Mouse (Mus musculus) large intestine, adult 2 months (tissue): Measurements from ENCODE around the gene Tbc1d30. TPM values are rescaled to one million over a fixed set of nuclear protein-coding genes. Genes with fewer than 3 reads are reported as not detected.

Source experiments
- DNase-seq: peaks from one replicate; pipeline ENCODE4 v3.0.0-alpha.2; 2012; ENCODE audit warnings: low read depth, low spot score
- WGBS: fragments of 180-500 bp; shearing (Covaris S2); methylation state at CpG from one replicate; pipeline ENCODE4 v1.1.7; 2018; 5-methylcytosine and 5-hydroxymethylcytosine counted together
- polyA plus RNA-seq: library from polyadenylated mRNA; depleted of rRNA; stranded (reverse); fragments of >200 nt; gene quantifications from 2 replicates; pipeline ENCODE4 v1.2.3, GENCODE M21; 2012; rRNA removed

The Tbc1d30 gene
- polyA plus RNA-seq, 1 experiment, result 3.5 TPM

DNA sequence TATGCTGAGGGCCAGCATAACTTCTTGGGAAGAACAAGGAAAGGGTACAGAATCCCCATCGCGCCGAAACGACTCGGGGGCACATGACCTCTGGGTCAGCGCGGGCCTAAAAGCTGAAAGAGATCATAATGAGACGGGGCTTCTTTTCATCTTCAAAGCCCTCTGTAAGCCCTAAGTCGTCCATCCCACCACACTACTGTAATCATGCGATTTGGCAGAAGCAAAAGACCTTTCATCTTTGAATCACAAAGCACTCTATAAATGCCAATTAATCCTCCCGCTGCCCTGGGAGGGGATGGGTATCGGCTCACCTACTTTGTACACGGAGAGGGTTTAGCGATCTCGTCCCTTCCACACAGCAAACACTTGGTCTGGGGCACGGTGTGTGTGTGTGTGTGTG lies 112.5 kb downstream of the Tbc1d30 start:
- WGBS, result 82% methylated on average over 16 of the region's 16 CpGs

DNA sequence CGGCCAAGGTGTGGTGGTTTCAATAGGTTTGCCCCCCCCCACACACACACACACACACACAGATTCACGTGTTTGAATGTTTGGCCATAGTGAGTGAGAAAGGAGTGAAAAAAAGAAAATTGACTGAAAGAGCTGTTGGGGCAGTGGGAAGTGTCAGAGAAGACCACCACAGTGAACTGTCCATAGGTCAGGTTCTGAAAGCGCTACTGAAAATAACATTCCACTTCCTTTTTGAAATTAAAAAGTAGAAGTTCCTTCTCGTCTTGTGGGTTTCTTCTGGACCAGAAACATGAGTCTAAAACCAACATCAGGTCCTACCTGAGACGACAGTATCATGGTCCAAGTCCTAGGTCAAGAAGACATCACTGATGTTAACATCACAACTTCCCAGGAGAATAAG lies 113.7 kb downstream of the Tbc1d30 start:
- DNase-seq, result no peak
- WGBS, result 83% methylated on average over 5 of the region's 5 CpGs

More for the DNA sequence above, 112.5 kb downstream of the Tbc1d30 start:
- DNase-seq, result no peak

DNA sequence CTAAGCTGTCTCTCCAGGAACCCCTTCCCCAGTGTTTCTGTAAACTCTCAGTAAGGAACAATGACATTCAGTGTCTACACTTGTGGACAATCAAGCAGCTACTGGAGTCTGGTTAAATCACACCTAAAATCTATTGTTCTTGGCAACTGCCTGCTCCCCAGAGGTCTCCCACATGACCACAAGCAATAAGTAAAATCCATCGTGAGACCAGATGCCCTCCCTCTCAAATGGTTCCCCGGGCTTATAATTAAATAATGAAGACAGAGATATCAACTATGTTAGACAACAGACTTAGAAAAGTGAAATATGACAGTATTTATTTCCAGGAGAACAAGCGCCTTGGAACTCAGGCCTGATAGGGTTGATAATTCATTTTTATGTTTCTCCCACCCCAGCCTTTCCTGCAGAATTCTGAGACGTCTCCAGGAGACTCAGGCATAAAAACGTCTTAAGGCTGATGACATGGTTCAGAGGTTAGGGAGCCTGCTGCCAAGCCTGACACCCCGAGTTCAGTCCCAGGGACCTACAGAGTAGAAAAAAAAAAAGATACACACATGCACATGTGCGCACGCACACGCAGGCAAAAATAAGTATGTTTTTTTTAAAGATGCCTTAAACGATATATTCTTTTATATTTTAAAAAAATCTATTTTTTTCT lies 115.8 kb downstream of the Tbc1d30 start:
- 74% methylated on average over 10 of the region's 10 CpGs for WGBS
- no peak for DNase-seq

DNA sequence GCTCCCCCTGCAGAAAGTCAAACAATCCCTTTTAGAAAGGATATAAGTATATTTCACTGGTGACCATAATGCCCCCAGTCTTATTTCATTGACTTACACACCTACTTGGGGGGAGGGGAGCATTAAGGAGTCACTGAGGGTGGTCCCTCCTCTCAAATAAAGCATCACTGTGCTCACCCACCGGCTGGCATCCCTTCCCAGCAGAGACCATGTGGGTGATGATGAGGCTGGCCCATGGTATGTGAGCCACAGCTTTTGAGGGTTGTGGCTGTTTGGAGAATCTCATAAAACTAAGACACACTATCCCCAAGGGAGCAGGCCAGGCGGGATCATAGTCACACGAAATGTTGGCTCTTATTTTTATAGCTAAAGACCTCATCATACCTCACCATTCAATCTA lies 116.6 kb downstream of the Tbc1d30 start:
- DNase-seq, result no peak
- WGBS, result 63% methylated on average over 3 of the region's 3 CpGs

DNA sequence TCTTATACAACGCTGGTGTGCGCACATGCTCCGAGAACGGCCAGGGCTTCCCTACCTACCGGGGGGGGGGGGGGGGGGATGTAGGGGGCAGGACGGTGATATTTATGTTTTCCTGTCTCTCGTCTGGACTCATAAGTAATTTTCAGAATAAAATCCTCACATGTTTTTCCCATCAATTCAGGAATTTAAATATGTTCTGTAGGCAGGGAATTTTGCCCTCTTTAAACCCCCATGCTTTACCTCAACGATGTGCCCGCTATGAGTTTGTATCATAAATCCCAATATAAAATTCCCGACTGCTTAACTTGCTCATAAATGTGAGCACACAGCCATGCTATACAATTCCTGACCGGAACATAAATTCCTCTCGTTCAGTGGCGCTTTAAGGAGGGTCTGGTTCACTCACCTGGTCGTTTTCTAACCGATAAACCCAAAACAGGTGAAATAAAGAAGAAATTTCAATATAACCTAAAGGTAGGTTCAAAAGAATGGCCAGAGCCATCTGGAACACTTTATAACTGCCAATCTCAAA lies 122.6 kb downstream of the Tbc1d30 start:
- DNase-seq, result no peak
- 68% methylated on average over 15 of the region's 15 CpGs for WGBS

DNA sequence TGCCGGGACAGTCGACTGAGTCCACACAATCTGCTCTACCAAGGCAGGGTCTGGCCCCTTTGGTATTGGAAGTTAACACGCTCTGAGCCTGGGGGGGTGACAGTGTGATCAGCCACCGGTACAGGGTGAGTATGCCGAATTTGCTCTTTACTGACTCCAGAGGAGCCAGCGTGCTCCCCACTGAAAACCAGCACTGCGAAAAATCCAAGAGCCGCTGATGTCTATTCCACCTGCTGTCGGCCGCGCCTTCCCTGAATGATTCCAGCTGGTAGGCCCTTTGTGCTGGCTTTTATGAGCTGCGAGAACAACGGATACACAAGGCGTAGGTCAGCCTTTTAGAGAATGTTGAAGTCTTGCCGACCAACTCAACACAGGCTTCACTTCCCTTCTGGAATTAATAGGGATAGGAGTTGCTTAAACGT lies 123.1 kb downstream of the Tbc1d30 start:
- 30% methylated on average over 16 of the region's 16 CpGs for WGBS

DNA sequence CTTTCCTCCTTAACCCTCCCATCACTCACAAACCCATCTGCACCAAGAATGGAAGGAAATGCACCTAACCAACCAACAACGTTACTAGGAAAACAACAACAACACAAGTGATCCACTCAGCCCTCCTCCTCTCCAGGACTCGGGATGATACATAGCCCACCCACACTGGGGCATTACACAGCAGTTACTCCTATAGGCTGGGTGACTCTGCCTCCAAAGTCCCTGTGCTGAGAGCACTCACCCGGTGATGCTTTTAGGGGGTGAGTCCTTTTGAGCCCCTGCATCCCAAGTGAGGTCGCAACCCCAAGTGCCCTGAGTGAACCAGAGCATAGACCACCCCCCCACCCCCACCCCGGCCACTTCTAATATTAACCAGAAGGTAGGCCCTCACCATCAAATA lies 123.7 kb downstream of the Tbc1d30 start:
- DNase-seq, result no peak
- WGBS, result 69% methylated on average over 5 of the region's 5 CpGs

More for the DNA sequence above, 123.1 kb downstream of the Tbc1d30 start:
- DNase-seq, result no peak

DNA sequence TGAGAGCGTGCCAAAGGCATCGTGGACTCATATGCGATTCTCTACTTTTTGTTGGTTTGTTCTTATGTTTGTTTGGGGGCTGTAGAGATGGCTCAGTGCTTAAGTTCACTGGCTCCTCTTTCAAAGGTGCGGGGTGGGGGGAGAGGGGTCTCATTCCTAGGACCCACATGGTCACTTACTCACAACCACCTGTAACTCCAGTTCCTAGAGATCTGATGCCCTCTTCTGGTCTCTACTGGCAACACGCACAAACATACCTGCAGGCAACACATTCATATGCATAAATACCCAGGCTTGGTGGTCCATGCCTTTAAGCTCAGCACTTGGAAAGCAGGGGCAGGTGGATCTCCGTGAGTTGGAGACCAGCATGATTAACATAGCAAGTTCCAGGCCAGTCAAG lies 125.4 kb downstream of the Tbc1d30 start:
- DNase-seq, result no peak
- 83% methylated on average over 6 of the region's 6 CpGs for WGBS

DNA sequence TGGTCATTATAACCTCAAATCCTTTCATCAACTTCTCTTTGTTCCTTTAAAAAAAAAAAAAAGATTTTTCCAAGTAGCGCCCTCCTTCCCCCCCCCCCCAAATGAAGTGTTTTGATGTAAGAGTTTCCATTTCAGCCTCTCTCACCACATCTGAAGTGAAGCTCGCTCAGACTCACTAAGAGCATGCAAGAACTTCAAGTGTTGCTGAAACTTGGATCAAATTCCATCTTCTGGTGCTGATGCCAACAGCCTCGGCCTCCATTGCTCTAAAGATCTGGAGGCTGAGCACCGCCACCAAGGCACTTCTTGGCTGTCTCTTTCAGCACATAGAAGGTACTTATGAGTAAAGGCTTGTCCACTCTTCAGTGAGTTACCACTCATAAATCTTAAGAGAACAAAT lies 128.2 kb downstream of the Tbc1d30 start:
- 80% methylated on average over 4 of the region's 4 CpGs for WGBS
- DNase-seq, result no peak

DNA sequence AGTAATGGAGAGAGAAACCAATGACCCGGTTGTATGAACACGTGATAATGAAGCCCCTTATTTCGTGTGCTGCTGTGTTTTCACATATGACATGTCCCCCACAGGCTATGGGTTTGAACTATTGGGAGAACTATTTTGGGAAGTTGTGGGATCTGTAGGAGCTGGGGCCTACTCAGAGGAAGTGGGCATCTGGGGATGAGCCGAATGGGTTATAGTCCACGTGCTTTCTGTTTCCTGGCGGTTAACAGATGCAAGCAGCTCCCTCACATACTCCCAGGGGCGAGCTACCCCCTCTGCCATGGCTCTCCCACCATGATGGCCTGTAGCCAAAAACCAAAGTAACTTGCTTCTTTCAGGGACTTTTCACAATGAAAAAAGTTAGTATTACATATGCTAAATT lies 132.5 kb downstream of the Tbc1d30 start:
- WGBS, result 83% methylated on average over 7 of the region's 7 CpGs
- no peak for DNase-seq

DNA sequence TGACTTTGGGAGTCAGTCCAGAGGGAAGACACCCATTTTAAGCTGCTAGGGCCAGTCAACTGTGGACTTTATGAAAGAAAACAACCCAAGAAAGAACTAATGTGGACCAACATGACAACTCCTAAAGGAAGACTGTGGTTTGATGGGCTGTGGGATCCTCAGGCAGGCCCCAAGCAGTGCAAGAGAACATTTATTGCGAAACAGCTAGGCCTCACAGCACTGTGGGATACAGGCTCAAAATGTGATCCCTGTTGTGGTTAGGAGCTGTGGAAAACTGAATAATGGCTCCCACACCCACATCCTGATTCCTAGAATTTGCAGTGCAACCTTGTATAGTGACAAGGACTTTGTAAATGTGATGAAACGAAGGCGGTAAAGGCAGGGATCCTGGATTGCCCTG lies 134.3 kb downstream of the Tbc1d30 start:
- 96% methylated on average over 3 of the region's 3 CpGs for WGBS
- no peak for DNase-seq

Other genes with a start within 250 kb of the Tbc1d30 start
- gene Gns, start 13.8 kb upstream of the Tbc1d30 start, polyA plus RNA-seq, result 36.3 and 55.4 TPM in 2 replicates
- 31.0 and 39.3 TPM in 2 replicates for gene Rassf3, start 125.1 kb upstream of the Tbc1d30 start, polyA plus RNA-seq
- gene Tbk1, start 235.5 kb upstream of the Tbc1d30 start, polyA plus RNA-seq, result 11.0 and 21.2 TPM in 2 replicates